Mouse (Mus musculus) brain, embryonic 14.5 days (tissue): Measurements from ENCODE around the gene Gm17617. TPM values are rescaled to one million over a fixed set of nuclear protein-coding genes. Genes with fewer than 3 reads are reported as not detected.

Experiments used
- DNase-seq: peaks from one replicate; pipeline ENCODE4 v3.0.0-alpha.2; 2011; ENCODE audit warnings: low read depth
- CTCF ChIP-seq: fragments of 200-500 bp; IDR thresholded peaks from 2 replicates; pipeline ENCODE4 v1.5.1; 2012; ENCODE audit warnings: inconsistent platforms, mild to moderate bottlenecking, moderate library complexity, borderline replicate concordance; ENCODE audit not compliant: insufficient read depth, insufficient read length; ENCODE audit errors: extremely low read depth
- POLR2A ChIP-seq: fragments of 200-500 bp; IDR thresholded peaks from 2 replicates; pipeline ENCODE4 v1.6.1; 2012; ENCODE audit warnings: mild to moderate bottlenecking, inconsistent platforms, borderline replicate concordance; ENCODE audit not compliant: poor library complexity, insufficient read depth, insufficient read length, severe bottlenecking; ENCODE audit errors: extremely low read depth
- polyA plus RNA-seq: library from polyadenylated mRNA; depleted of rRNA; stranded (reverse); fragments of >200 nt; gene quantifications from 2 replicates; pipeline ENCODE4 v1.2.3, GENCODE M21; 2012; rRNA removed

Gene Gm17617
- polyA plus RNA-seq = not detected in 2 replicates

- TF ChIP-seq CTCF = no peak
- no peak for TF ChIP-seq POLR2A
- no peak for DNase-seq
These were observed at the start of gene Gm17617 for GRCm38 (mm10) chr13:55133448-55133847. Gene Gm17617, minus strand, starts transcription at chr13:55133548.

- TF ChIP-seq CTCF (peak; percentile 55; the same call in 1 of the 2 replicates), POLR2A (no peak)
These were observed 49.0 kb upstream of the Gm17617 start for GRCm38 (mm10) chr13:55182173-55182894.

GRCm38 (mm10) chr13:55181786-55182172, 48.4 kb upstream of the Gm17617 start:
- TF ChIP-seq CTCF (no peak), POLR2A (no peak)
- DNase-seq = no peak

More at GRCm38 (mm10) chr13:55182173-55182894, 49.0 kb upstream of the Gm17617 start:
- DNase-seq = peak; percentile 84

GRCm38 (mm10) chr13:55179591-55179990, 46.2 kb upstream of the Gm17617 start:
- DNase-seq = peak; percentile 65

GRCm38 (mm10) chr13:55178556-55178955, 45.2 kb upstream of the Gm17617 start:
- no peak for TF ChIP-seq POLR2A
- peak; percentile 83; the same call in 1 of the 2 replicates for TF ChIP-seq CTCF
- DNase-seq = peak; percentile 84

More at GRCm38 (mm10) chr13:55179591-55179990, 46.2 kb upstream of the Gm17617 start:
- no peak for TF ChIP-seq CTCF
- no peak for TF ChIP-seq POLR2A

GRCm38 (mm10) chr13:55177903-55178496, 44.7 kb upstream of the Gm17617 start:
- no peak for DNase-seq
- TF ChIP-seq POLR2A (no peak), CTCF (peak; percentile 23; the same call in 1 of the 2 replicates)

GRCm38 (mm10) chr13:55176265-55176664, 42.9 kb upstream of the Gm17617 start:
- TF ChIP-seq CTCF (no peak), POLR2A (no peak)
- no peak for DNase-seq

GRCm38 (mm10) chr13:55174347-55174746, 41.0 kb upstream of the Gm17617 start:
- no peak for TF ChIP-seq CTCF
- no peak for DNase-seq

- TF ChIP-seq POLR2A = no peak
- no peak for TF ChIP-seq CTCF
- no peak for DNase-seq
These were observed 39.0 kb upstream of the Gm17617 start for GRCm38 (mm10) chr13:55172336-55172770.

GRCm38 (mm10) chr13:55171517-55172335, 38.4 kb upstream of the Gm17617 start:
- TF ChIP-seq POLR2A = no peak
- no peak for TF ChIP-seq CTCF
- peak; percentile 91 for DNase-seq

- TF ChIP-seq CTCF = no peak
- no peak for TF ChIP-seq POLR2A
- peak; percentile 83 for DNase-seq
These were observed 35.6 kb upstream of the Gm17617 start for GRCm38 (mm10) chr13:55168958-55169369.

GRCm38 (mm10) chr13:55168255-55168654, 34.9 kb upstream of the Gm17617 start:
- DNase-seq = no peak
- no peak for TF ChIP-seq CTCF
- no peak for TF ChIP-seq POLR2A

- DNase-seq = no peak
- no peak for TF ChIP-seq CTCF
- no peak for TF ChIP-seq POLR2A
These were observed 34.5 kb upstream of the Gm17617 start for GRCm38 (mm10) chr13:55167798-55168197.

- TF ChIP-seq CTCF = no peak
- TF ChIP-seq POLR2A = no peak
- DNase-seq = no peak
These were observed 33.7 kb upstream of the Gm17617 start for GRCm38 (mm10) chr13:55166806-55167725.
